Mouse (Mus musculus): ENCODE results near the gene Lrrd1. TPM values are rescaled to one million over a fixed set of nuclear protein-coding genes. Genes with fewer than 3 reads are reported as not detected.
"Not testable (repeated sequence)": the region's sequence is repeated elsewhere in the genome, so short reads cannot be mapped to it uniquely, and the experiment has no call there.

Lrrd1 gene
- total RNA-seq (2021) = not detected

- no peak for DNase-seq
- intact Hi-C loops (cut with DNase I) = no loop called here
These were observed at the start of gene Lrrd1 for GRCm38 (mm10) chr5:3845026-3845425. Gene Lrrd1 (plus strand): TSS chr5:3845173.

- intact Hi-C loops (cut with DNase I) = not testable (repeated sequence)
These were observed 47.9 kb upstream of the Lrrd1 start for GRCm38 (mm10) chr5:3797101-3797500.

GRCm38 (mm10) chr5:3798656-3799055, 46.3 kb upstream of the Lrrd1 start:
- intact Hi-C loops (cut with DNase I); DNase-seq: not testable (repeated sequence)

More at GRCm38 (mm10) chr5:3797101-3797500, 47.9 kb upstream of the Lrrd1 start:
- not testable (repeated sequence) for DNase-seq

DNA sequence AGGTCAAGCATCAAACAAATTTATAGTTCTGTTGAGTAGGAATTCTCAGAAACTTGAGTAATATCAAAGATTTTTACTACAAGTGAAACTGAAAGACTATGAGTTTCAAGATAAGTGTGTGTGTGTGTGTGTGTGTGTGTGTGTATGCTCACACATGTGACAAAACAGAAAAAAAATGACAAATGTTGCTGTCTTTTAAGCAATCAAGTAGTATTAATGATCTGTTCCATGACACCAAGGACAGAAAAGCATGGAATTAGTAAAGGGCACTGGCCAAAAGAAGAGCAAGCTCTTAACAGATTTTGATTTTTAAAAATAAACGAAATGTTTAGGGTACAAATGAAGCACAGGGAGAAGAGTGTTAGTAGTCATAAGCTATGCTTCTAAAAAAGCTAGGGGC, 44.9 kb upstream of the Lrrd1 start:
- DNase-seq = no peak
- intact Hi-C loops (cut with DNase I) = loop anchor here (10.0 kb wide), 1 partner anchor 155 kb away; no protein-coding TSS in a partner anchor

DNA sequence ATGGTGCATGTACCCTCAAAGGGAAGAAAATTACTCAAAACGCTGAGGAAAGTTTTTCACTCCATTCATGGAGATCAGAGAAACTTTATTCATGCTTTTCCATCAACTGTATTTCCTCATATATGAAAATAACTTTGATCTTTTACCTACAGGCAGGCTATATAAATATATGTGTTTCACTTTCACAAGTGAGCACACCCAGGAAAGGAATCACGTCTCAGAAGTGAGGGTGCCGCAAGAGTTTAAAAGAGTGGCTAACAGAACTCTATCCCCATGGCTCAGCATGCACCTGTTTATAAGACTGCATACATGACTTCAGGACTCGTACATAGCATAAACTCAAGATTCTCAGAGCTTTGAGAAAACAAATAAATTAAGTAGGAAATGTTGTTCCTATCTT, 44.1 kb upstream of the Lrrd1 start:
- intact Hi-C loops (cut with DNase I) = loop anchor here (10.0 kb wide), 1 partner anchor 156 kb away; no protein-coding TSS in a partner anchor
- no peak for DNase-seq

DNA sequence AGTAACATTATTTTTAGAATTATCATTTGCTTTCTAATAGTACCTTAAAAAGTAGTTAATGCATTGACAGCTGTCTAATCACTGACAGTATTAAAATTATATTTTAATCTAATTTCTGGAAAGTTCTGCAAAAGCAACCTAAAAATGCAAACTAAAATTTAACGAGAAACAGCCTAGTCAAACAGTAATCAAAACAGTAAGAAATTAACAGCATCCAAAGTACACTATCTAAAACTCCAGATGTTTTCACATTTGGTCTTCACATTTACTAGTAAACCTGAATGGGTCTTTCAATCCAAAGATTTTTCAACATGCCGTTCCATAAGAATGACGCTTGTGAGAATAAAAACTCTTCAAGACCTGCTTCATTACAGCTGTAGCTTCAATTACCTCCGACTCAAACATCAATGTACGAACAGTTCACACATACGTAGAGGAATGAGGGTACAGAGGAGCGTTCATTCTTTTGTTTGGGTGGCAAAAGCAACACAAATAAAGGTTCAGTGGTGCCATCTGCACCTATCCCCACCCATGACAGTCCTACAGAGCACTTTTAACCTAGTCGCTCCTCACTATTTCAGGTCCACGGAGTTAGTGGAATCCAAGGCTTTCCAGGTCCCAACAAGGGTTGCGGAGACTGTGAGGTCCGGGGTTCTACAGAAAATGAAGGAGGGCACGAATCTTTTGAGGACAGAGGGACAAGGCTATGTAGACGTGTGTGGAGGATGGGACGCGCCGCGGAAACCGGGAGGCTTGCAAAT, 43.1 kb upstream of the Lrrd1 start:
- intact Hi-C loops (cut with DNase I) = loop anchor here (10.0 kb wide), 1 partner anchor 157 kb away; no protein-coding TSS in a partner anchor
- DNase-seq = no peak

DNA sequence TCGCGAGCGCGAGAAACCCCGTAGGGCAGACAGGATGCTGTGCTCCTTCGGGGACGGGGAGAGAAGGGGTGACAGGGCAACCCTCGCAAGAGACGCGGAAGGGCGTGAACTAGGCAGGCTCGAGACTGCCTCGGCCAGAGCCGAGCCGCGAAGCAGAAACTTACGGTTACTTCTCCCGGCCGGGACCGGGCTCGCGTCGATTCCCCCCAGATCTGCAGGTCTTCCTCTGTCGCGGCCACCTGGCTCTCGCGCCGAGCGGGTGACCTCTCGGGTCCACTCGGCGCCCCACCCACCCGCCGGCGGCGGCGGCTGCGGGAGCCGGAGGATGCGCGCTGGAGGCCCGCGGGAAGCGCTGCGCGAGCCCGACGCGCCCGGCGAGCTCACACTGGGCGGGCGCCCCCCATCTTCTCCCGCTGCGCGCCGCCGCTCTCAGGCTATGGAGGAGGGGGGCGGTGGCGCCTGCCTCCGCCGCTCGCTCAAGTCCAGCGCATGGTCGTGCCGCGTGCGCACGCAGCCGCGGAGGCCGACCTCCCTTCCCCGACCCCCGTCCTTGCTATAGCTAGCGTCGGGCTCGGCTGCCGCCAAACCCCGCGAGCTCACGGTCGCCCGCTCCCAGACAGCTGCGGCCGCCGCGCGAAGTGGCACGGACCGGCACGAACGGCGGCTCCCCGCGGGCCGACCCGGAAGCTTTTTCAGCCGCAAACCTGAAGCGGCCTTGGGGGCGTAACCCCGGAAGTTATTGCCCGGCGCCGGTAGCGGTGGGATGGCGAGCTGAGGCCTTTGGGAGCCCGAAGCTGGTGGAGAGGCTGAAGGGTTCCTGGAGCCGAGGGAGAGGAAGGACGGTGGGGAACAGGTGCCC, 42.3 kb upstream of the Lrrd1 start, which contains the start of the genes Ankib1 and Krit1:
TSS of gene Ankib1 (minus strand) at position 493 of the 859 bp plus-strand sequence.
TSS of gene Krit1 (plus strand) at position 752 of the 859 bp plus-strand sequence.
- intact Hi-C loops (cut with DNase I) = loop anchor here (10.0 kb wide), 1 partner anchor 158 kb away; no protein-coding TSS in a partner anchor
- DNase-seq = peak; percentile 93

DNA sequence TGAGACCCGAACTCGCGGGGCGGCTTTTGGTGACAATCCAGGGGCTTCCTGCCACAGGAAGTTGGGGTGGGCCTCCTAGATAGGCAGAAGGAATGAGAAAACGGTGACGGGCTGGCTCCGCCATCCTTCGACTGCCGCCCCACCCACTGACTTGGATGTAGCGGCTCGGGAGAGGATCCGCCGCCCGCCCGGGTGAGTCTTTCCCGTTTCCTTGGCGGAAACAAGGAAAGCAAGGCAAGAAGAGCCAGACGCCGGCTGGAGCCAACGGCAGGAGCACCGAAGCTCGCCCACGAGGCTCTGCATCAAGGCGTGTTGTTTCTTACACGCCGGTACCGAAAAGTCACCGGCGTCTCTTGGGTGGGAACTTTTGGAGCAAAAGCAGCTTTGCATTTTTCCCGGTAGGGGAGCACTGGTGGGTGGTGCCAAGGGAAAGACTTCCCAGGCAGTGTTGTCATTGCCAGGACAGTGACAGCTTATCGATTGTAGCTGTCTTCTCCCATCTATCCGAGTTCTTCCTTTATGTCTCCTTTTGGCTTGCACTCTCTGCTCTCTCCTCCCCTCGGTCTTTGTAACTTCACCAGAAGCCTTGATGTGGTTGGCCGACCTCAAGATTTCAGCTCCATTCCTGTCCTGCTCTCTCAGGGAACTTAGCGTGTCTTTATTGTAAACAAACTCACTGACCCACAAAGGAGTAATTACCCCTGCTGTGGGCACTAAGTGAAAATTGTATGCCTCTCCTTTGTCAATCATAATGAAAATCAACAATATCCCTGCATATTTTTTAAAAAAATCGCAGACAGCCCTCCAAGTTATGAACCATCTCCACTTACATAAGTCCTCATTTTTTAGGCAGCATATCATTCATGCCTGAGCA, 41.4 kb upstream of the Lrrd1 start:
- no peak for DNase-seq
- intact Hi-C loops (cut with DNase I) = loop anchor here (10.0 kb wide), 1 partner anchor 159 kb away; no protein-coding TSS in a partner anchor

DNA sequence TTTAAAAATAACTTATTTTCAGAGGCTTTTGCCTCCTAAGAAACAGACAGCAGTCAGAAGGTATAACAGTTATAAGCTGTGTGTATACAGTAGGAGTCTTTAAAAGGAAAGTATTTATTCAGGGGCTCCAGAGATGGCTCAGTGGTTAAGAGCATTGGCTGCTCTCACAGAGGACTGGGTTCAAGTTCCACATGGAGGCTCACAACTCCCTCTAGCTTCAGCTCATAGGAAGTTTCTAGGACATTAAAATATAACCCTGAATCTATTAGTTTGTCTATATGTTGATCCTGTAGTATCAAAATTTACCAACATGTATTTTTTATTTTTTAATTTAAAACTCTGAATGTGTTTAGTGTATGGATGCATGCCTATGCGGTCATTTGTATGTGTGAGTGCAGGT, 36.5 kb upstream of the Lrrd1 start:
- DNase-seq = no peak
- intact Hi-C loops (cut with DNase I) = loop anchor here (10.0 kb wide), 1 partner anchor 164 kb away; no protein-coding TSS in a partner anchor

GRCm38 (mm10) chr5:3834107-3834506, 10.9 kb upstream of the Lrrd1 start:
- no peak for DNase-seq
- intact Hi-C loops (cut with DNase I) = loop anchor here (10.0 kb wide), 1 partner anchor 121 kb away; no protein-coding TSS in a partner anchor

DNA sequence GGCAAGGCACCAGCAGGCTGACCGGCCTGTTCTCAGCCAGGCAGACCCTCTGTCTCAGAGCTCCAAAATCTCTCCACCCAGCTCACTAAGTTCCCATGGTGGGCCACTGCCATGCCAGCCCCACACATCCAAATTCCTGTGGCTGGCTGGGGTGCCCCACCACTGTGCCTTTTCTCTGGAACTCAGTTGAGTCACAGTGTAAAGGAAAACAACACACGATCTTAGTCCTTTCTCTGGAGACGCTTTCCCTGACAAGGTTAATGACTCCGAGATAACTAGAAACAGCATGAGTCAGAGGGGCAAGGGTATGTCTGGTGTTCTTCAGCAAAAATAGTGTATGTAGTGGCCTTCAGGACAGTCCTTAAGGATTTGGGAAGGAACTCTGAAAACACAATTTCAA, 25.2 kb downstream of the Lrrd1 start:
- no peak for DNase-seq
- intact Hi-C loops (cut with DNase I) = no loop called here

GRCm38 (mm10) chr5:3872348-3872747, 27.4 kb downstream of the Lrrd1 start:
- intact Hi-C loops (cut with DNase I) = no loop called here
- no peak for DNase-seq

DNA sequence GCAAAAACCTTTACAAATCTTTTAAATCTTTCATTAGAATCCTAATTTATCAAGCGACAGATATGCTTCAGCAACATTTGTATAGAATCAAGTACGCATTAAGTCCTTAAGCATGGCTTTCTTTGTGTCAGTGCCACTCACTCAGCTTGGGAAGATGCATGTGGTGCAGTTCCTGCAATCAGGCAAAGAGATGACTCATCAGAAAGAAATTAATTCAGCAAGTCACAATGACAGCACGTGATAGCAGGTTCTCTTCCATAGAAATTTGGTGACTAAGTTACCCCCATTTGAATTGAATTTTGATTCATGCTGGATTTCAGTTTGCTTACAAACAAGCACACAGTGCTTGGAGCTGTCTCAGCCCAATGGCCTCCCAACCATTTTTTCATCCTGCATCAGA, 28.5 kb downstream of the Lrrd1 start:
- no peak for DNase-seq
- intact Hi-C loops (cut with DNase I) = no loop called here

DNA sequence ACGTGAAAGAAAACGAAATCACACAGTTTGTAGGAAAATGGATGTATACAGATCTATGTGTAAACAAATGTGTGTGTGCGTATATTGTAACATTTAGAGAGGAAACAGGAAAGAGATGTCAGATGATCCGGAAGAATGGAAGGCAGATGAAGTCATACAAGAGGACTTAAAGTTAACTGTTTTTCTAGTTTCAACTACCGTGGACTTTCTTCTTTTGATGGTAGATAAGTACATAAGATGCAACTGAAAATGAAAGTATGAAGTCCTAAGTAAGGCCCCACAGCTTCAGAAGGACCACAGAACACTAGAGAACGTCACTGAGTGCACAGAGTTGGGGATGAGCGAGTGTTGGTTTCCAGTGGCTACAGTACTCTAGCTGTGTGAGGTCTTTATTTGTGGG, 41.9 kb downstream of the Lrrd1 start:
- intact Hi-C loops (cut with DNase I); DNase-seq: not testable (repeated sequence)

GRCm38 (mm10) chr5:3889201-3889600, 44.2 kb downstream of the Lrrd1 start:
- intact Hi-C loops (cut with DNase I) = no loop called here
- DNase-seq = no peak

DNA sequence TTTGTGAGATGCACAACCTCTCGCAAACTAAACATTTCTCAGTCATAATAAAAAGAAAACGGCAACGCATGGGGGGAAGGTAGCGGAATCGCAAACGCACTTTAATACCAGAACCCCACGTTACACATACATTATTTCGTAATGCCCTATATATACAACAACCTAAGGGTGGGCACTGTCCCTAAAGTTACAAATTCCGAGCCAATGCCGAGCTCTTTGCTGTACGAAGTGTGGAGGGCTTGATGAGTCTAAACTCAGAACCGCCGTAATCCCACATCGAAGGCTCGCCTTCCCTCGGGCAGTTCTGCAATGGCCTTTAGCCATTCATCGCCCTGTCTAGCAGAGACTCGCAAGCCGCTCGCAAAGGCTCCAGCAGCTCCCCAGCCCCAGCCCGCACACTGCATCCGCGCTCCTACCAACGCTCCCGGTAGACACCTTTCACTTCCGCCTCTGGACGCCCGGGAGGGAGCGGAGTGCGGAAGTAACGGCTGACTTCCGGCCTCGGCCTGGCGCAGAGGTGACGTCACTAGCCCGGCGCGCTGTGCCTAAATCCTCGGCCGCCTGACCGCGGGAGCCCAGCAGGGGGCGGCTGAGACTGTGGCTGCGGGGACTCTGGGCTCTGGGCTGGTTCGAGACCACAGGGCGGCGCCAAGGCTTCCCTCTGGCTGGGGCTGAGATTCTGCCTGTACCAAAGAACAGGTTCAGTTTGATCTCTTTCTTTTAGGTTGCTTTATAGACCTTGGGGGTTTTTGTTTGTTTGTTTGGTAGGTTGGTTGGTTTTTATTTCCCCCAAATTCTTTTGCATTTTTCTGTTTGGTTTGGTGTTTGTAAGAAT, 48.7 kb downstream of the Lrrd1 start, which contains the start of gene Mterf1a:
TSS of gene Mterf1a (minus strand) at position 475 of the 835 bp plus-strand sequence.
- intact Hi-C loops (cut with DNase I) = loop anchor here (10.0 kb wide), 1 partner anchor 301 kb away; the partner anchor contains the start of gene Mterf1b
- DNase-seq = peak; percentile 10

DNA sequence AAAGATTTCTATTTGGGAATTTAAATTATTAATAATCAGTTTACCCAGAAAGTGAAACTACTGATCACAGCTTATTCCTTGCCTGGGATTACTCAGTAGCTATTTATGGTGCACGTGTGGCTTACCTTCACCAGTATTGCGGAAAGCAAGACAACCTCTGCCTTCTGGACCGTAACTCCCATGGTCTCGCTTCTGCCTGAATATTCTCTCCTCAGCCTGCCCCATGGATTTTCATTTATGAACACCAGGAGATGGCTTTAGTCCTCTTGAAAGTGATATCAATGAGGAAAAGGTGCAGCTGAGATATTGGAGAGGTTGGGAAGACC, 49.3 kb downstream of the Lrrd1 start:
- intact Hi-C loops (cut with DNase I) = loop anchor here (10.0 kb wide), 1 partner anchor 301 kb away; the partner anchor contains the start of gene Mterf1b
- not testable (repeated sequence) for DNase-seq

- intact Hi-C loops (cut with DNase I) = no loop called here
- no peak for DNase-seq
These were observed 60.5 kb downstream of the Lrrd1 start for GRCm38 (mm10) chr5:3905471-3905870.
